Mouse (Mus musculus) frontal cortex, postnatal 25 days (tissue): ENCODE data around the gene Cop1.

Experiments used
- DNase-seq, 2 experiments: peaks; one replicate each; pipeline ENCODE4 v3.0.0; 2022; ENCODE audit warnings: low spot score in 2 of 2

The Cop1 gene

GRCm38 (mm10) chr1:159231781-159232571 is at the start of gene Cop1:
TSS of gene Cop1 (plus strand) at chr1:159232320.
- DNase-seq: peak; percentile 78 to 84

GRCm38 (mm10) chr1:159186741-159187140 is 45.4 kb upstream of the Cop1 start:
- no peak for DNase-seq

- no peak for DNase-seq
These were observed 33.5 kb upstream of the Cop1 start for GRCm38 (mm10) chr1:159198603-159199002.

- no peak for DNase-seq
These were observed 32.5 kb upstream of the Cop1 start for GRCm38 (mm10) chr1:159199606-159200005.

GRCm38 (mm10) chr1:159201220-159201619 is 30.9 kb upstream of the Cop1 start:
- no peak for DNase-seq

GRCm38 (mm10) chr1:159211711-159212110 is 20.4 kb upstream of the Cop1 start:
- no peak for DNase-seq

GRCm38 (mm10) chr1:159217437-159217836 is 14.7 kb upstream of the Cop1 start:
- no peak for DNase-seq

- DNase-seq: no peak
These were observed 10.1 kb upstream of the Cop1 start for GRCm38 (mm10) chr1:159222046-159222445.

GRCm38 (mm10) chr1:159225064-159225824 is 6.9 kb upstream of the Cop1 start:
- no peak for DNase-seq

GRCm38 (mm10) chr1:159232572-159233261 is 597 bp downstream of the Cop1 start:
- DNase-seq: peak in 1 of 2 experiments; percentile 26

- no peak for DNase-seq
These were observed 1.3 kb downstream of the Cop1 start for GRCm38 (mm10) chr1:159233426-159233825.

- DNase-seq: no peak
These were observed 2.4 kb downstream of the Cop1 start for GRCm38 (mm10) chr1:159234496-159234895.

GRCm38 (mm10) chr1:159235674-159236073 is 3.6 kb downstream of the Cop1 start:
- no peak for DNase-seq

GRCm38 (mm10) chr1:159238147-159238546 is 6.0 kb downstream of the Cop1 start:
- DNase-seq: no peak

- DNase-seq: no peak
These were observed 18.2 kb downstream of the Cop1 start for GRCm38 (mm10) chr1:159250320-159250719.

- DNase-seq: no peak
These were observed 21.0 kb downstream of the Cop1 start for GRCm38 (mm10) chr1:159253078-159253477.

- DNase-seq: no peak
These were observed 23.0 kb downstream of the Cop1 start for GRCm38 (mm10) chr1:159254906-159255685.

- no peak for DNase-seq
These were observed 24.4 kb downstream of the Cop1 start for GRCm38 (mm10) chr1:159256543-159256942.

- DNase-seq: no peak
These were observed 31.7 kb downstream of the Cop1 start for GRCm38 (mm10) chr1:159263820-159264219.

GRCm38 (mm10) chr1:159280072-159280471 is 48.0 kb downstream of the Cop1 start:
- DNase-seq: no peak

- DNase-seq: no peak
These were observed 49.7 kb downstream of the Cop1 start for GRCm38 (mm10) chr1:159281861-159282260.

- DNase-seq: no peak
These were observed 54.7 kb downstream of the Cop1 start for GRCm38 (mm10) chr1:159286833-159287232.
